Mouse (Mus musculus) layer of hippocampus, adult 9-10 months (tissue): ENCODE measurements at regions not wholly inside any gene's neighbourhood (a gene's known extent, or its start where the extent isn't known, plus 50 kb on each side); places are given as distances from the start of the nearest gene placed in this dataset.

ENCODE experiments used
- DNase-seq: peaks from one replicate; pipeline ENCODE4 v3.0.0; 2022; ENCODE audit warnings: low spot score

GRCm38 (mm10) chr1:55888711-55889366, 483.1 kb downstream of the Plcl1 start:
- no peak for DNase-seq

GRCm38 (mm10) chr1:55890511-55891151, 484.9 kb downstream of the Plcl1 start:
- peak; percentile 59 for DNase-seq

GRCm38 (mm10) chr1:55891894-55892293, 486.2 kb downstream of the Plcl1 start:
- DNase-seq = no peak

GRCm38 (mm10) chr1:55897572-55897971, 491.9 kb downstream of the Plcl1 start:
- no peak for DNase-seq

GRCm38 (mm10) chr1:55898031-55898430, 492.3 kb downstream of the Plcl1 start:
- DNase-seq = no peak

- DNase-seq = no peak
Observed at GRCm38 (mm10) chr1:55900033-55900432, 494.3 kb downstream of the Plcl1 start.

- no peak for DNase-seq
Observed at GRCm38 (mm10) chr1:55903177-55903576, 497.5 kb downstream of the Plcl1 start.

- no peak for DNase-seq
Observed at GRCm38 (mm10) chr1:55904571-55904970, 498.9 kb downstream of the Plcl1 start.

- DNase-seq = no peak
Observed at GRCm38 (mm10) chr1:55905232-55905631, 499.5 kb downstream of the Plcl1 start.

- DNase-seq = no peak
Observed at GRCm38 (mm10) chr1:55910024-55910423, 504.3 kb downstream of the Plcl1 start.

- DNase-seq = no peak
Observed at GRCm38 (mm10) chr1:55914284-55914683, 508.6 kb downstream of the Plcl1 start.

GRCm38 (mm10) chr1:55915940-55916339, 510.2 kb downstream of the Plcl1 start:
- DNase-seq = no peak

- DNase-seq = no peak
Observed at GRCm38 (mm10) chr1:55919516-55919915, 513.8 kb downstream of the Plcl1 start.

GRCm38 (mm10) chr1:55946786-55947549, 541.2 kb downstream of the Plcl1 start:
- no peak for DNase-seq

GRCm38 (mm10) chr1:55947618-55948283, 542.0 kb downstream of the Plcl1 start:
- DNase-seq = no peak

- DNase-seq = no peak
Observed at GRCm38 (mm10) chr1:55949606-55950005, 543.9 kb downstream of the Plcl1 start.

- DNase-seq = no peak
Observed at GRCm38 (mm10) chr1:55957804-55958445, 552.2 kb downstream of the Plcl1 start.

- DNase-seq = peak; percentile 65
Observed at GRCm38 (mm10) chr1:55960291-55960690, 554.6 kb downstream of the Plcl1 start.

- DNase-seq = no peak
Observed at GRCm38 (mm10) chr1:55963867-55964266, 558.1 kb downstream of the Plcl1 start.

GRCm38 (mm10) chr1:55966273-55966672, 560.6 kb downstream of the Plcl1 start:
- DNase-seq = no peak

- no peak for DNase-seq
Observed at GRCm38 (mm10) chr1:55967869-55968268, 562.1 kb downstream of the Plcl1 start.

- DNase-seq = no peak
Observed at GRCm38 (mm10) chr1:55977796-55978195, 572.1 kb downstream of the Plcl1 start.
